Mouse (Mus musculus) hindlimb bud, embryonic 11.5 days (tissue): ENCODE results near the gene Tnnt2.

Source experiments
- DNase-seq: peaks from one replicate; pipeline ENCODE4 v3.0.0-alpha.2; 2012; ENCODE audit warnings: low read depth, low spot score; ENCODE audit errors: extremely low spot score

Tnnt2 gene

GRCm38 (mm10) chr1:135817595-135817994, 18.6 kb upstream of the Tnnt2 start:
- DNase-seq, result no peak

GRCm38 (mm10) chr1:135818481-135819086, 17.6 kb upstream of the Tnnt2 start, which contains the start of gene Lad1:
Gene Lad1, plus strand, starts transcription at chr1:135818598.
- DNase-seq, result no peak

- DNase-seq, result no peak
These were observed 16.1 kb upstream of the Tnnt2 start for GRCm38 (mm10) chr1:135820071-135820470.

GRCm38 (mm10) chr1:135820736-135821364, 15.3 kb upstream of the Tnnt2 start:
- DNase-seq, result no peak

- DNase-seq, result no peak
These were observed 14.4 kb upstream of the Tnnt2 start for GRCm38 (mm10) chr1:135821780-135822179.

- no peak for DNase-seq
These were observed 7.2 kb upstream of the Tnnt2 start for GRCm38 (mm10) chr1:135828918-135829317.

GRCm38 (mm10) chr1:135834206-135834859, 1.8 kb upstream of the Tnnt2 start:
- DNase-seq, result no peak

GRCm38 (mm10) chr1:135834983-135835382, 1.2 kb upstream of the Tnnt2 start:
- DNase-seq, result no peak

GRCm38 (mm10) chr1:135838626-135839025, 2.5 kb downstream of the Tnnt2 start:
- DNase-seq, result no peak

- no peak for DNase-seq
These were observed 2.9 kb downstream of the Tnnt2 start for GRCm38 (mm10) chr1:135839065-135839464.

GRCm38 (mm10) chr1:135840675-135841395, 4.7 kb downstream of the Tnnt2 start:
- DNase-seq, result no peak

GRCm38 (mm10) chr1:135843519-135844262, 7.5 kb downstream of the Tnnt2 start:
- no peak for DNase-seq

- DNase-seq, result no peak
These were observed 8.3 kb downstream of the Tnnt2 start for GRCm38 (mm10) chr1:135844481-135844880.

- DNase-seq, result no peak
These were observed 10.5 kb downstream of the Tnnt2 start for GRCm38 (mm10) chr1:135846632-135847031.

GRCm38 (mm10) chr1:135847139-135847562, 11.0 kb downstream of the Tnnt2 start:
- peak; percentile 22 for DNase-seq

GRCm38 (mm10) chr1:135847611-135848351, 11.6 kb downstream of the Tnnt2 start:
- DNase-seq, result no peak

- DNase-seq, result no peak
These were observed 14.8 kb downstream of the Tnnt2 start for GRCm38 (mm10) chr1:135850722-135851512.

GRCm38 (mm10) chr1:135852044-135852756, 16.0 kb downstream of the Tnnt2 start:
- no peak for DNase-seq

GRCm38 (mm10) chr1:135853200-135853599, 17.0 kb downstream of the Tnnt2 start:
- DNase-seq, result no peak
